14 mouse cellular contexts compared by ENCODE assay signal in the genomic region with DNA sequence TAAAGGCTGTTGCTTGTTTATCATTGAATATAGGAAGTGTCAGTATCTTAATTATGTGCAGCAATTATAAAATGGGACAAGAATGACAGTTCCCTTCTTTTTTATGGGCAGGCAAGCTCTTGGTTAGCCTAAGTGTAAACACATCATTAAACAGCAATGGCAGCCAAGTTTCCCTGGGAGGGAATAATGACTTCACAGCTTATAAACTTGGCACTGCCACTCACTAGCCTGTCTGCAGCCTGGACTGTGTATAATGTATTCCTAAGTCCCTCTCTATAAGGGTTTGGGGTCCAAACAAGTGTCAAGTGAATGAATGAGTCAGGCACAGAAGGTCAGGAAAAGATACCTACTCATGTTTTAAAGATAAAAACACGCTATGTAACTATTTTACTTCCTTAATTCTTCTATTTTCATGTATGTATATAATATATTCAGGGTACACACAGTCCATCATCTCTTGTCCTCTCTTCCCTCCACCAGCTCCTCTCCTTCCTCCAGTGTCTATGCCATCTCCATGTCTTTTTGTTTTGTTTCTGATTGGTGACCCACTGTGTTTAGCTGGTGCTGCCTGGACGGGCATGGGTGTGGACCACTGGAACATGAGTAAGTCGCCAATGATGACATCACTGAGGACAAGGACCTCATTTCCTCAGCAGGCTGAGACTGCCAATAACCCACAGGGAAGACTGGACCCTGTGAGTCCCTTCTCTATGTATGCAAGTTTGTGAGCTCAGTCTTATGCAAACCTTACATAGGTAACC.
DNase-seq lines count a peak whose midpoint lies in the region; ATAC-seq and TF ChIP-seq lines count a peak whose summit lies in the region.
"Had no signal": no experiment of that assay in that cellular context is flagged by ENCODE, and none has a peak within 500 bp of the region (broad histone marks: within the 10 kb centered on the region; RNA-seq: fewer than 3 reads in every experiment).

No protein-coding gene starts in this region.

- no peak for TF ChIP-seq POLR2A in kidney, adult 2 months (IDR thresholded peaks at IDR 0.05; ENCODE audit: low read depth, low read length)

- WGBS in heart, embryonic 11.5 days (ENCODE audit: insufficient replicate concordance) = 67% methylated on average over 3 of the region's 3 CpGs
- WGBS in forebrain, embryonic 15.5 days = 58% methylated on average over 3 of the region's 3 CpGs
- WGBS in kidney, adult 2 months = 78% methylated on average over 3 of the region's 3 CpGs

- H3K4me3 ChIP-seq in heart, embryonic 11.5 days (ENCODE audit: low read depth, low read length) = no peak overlapping the region
- H3K4me3 ChIP-seq in forebrain, embryonic 15.5 days = no peak overlapping the region
- no peak overlapping the region for H3K4me3 ChIP-seq in kidney, adult 2 months (ENCODE audit: insufficient read depth, low read depth, low read length)
- H3K4me3 ChIP-seq: embryonic facial prominence, embryonic 15.5 days; gastrocnemius, adult 2 months; left cerebral cortex, adult 2 months had no signal

- H3K27me3 ChIP-seq in heart, embryonic 11.5 days (ENCODE audit: control insufficient read depth, insufficient read depth, low read length) = no peaks in the 10 kb centered on the region
- H3K27me3 ChIP-seq in forebrain, embryonic 15.5 days = no peaks in the 10 kb centered on the region
- H3K27me3 ChIP-seq in kidney, adult 2 months (replicated peaks; ENCODE audit: control insufficient read depth, insufficient read depth, low read length) = no peaks in the 10 kb centered on the region
- H3K27me3 ChIP-seq: embryonic facial prominence, embryonic 15.5 days; Patski had no signal

- no peak overlapping the region for H3K4me2 ChIP-seq in heart, embryonic 11.5 days
- no peak overlapping the region for H3K4me2 ChIP-seq in forebrain, embryonic 15.5 days (replicated peaks)
- H3K4me2 ChIP-seq: embryonic facial prominence, embryonic 15.5 days had no signal

- no peak overlapping the region for H3K27ac ChIP-seq in heart, embryonic 11.5 days (ENCODE audit: low read depth, low read length)
- H3K27ac ChIP-seq in forebrain, embryonic 15.5 days (replicated peaks) = no peak overlapping the region
- no peak overlapping the region for H3K27ac ChIP-seq in kidney, adult 2 months (ENCODE audit: insufficient read depth, low read depth, low read length)
- H3K27ac ChIP-seq: embryonic facial prominence, embryonic 15.5 days; gastrocnemius, adult 2 months; left cerebral cortex, adult 2 months; liver, embryonic 14.5 days had no signal

- H3K4me1 ChIP-seq in heart, embryonic 11.5 days (ENCODE audit: control insufficient read depth, insufficient read depth, low read length) = no peaks in the 10 kb centered on the region
- H3K4me1 ChIP-seq in forebrain, embryonic 15.5 days = peaks cover 3% of the 10 kb centered on the region; the same call in 1 of the 2 replicates
- no peaks in the 10 kb centered on the region for H3K4me1 ChIP-seq in kidney, adult 2 months (ENCODE audit: control insufficient read depth, insufficient read depth, low read length)
- H3K4me1 ChIP-seq: embryonic facial prominence, embryonic 15.5 days had no signal

- no peaks in the 10 kb centered on the region for H3K9me3 ChIP-seq in heart, embryonic 11.5 days (replicated peaks; ENCODE audit: control insufficient read depth, low read length)
- H3K9me3 ChIP-seq in forebrain, embryonic 15.5 days = no peaks in the 10 kb centered on the region
- H3K9me3 ChIP-seq: embryonic facial prominence, embryonic 15.5 days had no signal

- no peak for TF ChIP-seq CTCF in kidney, adult 2 months (conservative IDR thresholded peaks at IDR 0.05; ENCODE audit: insufficient read depth, insufficient read length, low read depth, low read length)

- no peaks in the 10 kb centered on the region for H3K36me3 ChIP-seq in heart, embryonic 11.5 days (ENCODE audit: control insufficient read depth, insufficient read depth, low read length)
- no peaks in the 10 kb centered on the region for H3K36me3 ChIP-seq in forebrain, embryonic 15.5 days
- H3K36me3 ChIP-seq in kidney, adult 2 months (ENCODE audit: control insufficient read depth, insufficient read depth, low read length) = no peaks in the 10 kb centered on the region
- H3K36me3 ChIP-seq: embryonic facial prominence, embryonic 15.5 days had no signal

- DNase-seq in heart, adult 8-10 months (ENCODE audit: low spot score) = peak; percentile 14
- DNase-seq in Muller cell, postnatal 12 days (ENCODE audit: inconsistent ontology term) = peak; percentile 7
- peak; percentile 38 for DNase-seq in lung, postnatal 36 days
- no peak for DNase-seq in adrenal gland, postnatal 10 days
- no peak for DNase-seq in kidney, adult 2 months
- DNase-seq: gastrocnemius, adult 2 months had no signal

- no peak overlapping the region for H3K9ac ChIP-seq in heart, embryonic 11.5 days (ENCODE audit: low read depth, low read length)
- H3K9ac ChIP-seq in forebrain, embryonic 15.5 days (replicated peaks) = no peak overlapping the region
- H3K9ac ChIP-seq: embryonic facial prominence, embryonic 15.5 days; liver, embryonic 14.5 days had no signal

- no peak for ATAC-seq in heart, embryonic 11.5 days (replicated peaks; ENCODE audit: insufficient number of reproducible peaks, low FRiP score, low TSS enrichment)
- ATAC-seq in forebrain, embryonic 15.5 days (replicated peaks) = peak; percentile 96
- ATAC-seq in granulocyte monocyte progenitor cell, adult 5-6 weeks (replicated peaks; ENCODE audit: poor library complexity, severe bottlenecking) = no peak
- ATAC-seq: CD4-positive, CD25-positive, alpha-beta regulatory T cell, adult 4 months; Patski had no signal

Comparison
In these comparisons a context has a peak if more than half of its experiments do, and no peak if none do; other contexts are left out.
1. DNase-seq: peak in heart, adult 8-10 months (single experiment), Muller cell, postnatal 12 days (single experiment) and lung, postnatal 36 days (single experiment); none in adrenal gland, postnatal 10 days (single experiment) and kidney, adult 2 months (single experiment).